Mouse (Mus musculus) C2C12 (cell line): Measurements from ENCODE around the gene Rnf39.
A peak's percentile ranks its signal among the peaks of the same experiment; 100 is the strongest.

Experiments used
- CEBPB ChIP-seq: IDR thresholded peaks from one replicate; pipeline ENCODE4 v1.6.1; 2011; ENCODE audit warnings: low read depth, mild to moderate bottlenecking, control low read depth, moderate library complexity
- CTCF ChIP-seq: IDR thresholded peaks from one replicate; pipeline ENCODE4 v1.5.1; 2011; ENCODE audit not compliant: control insufficient read depth, insufficient read depth, insufficient read length
- MAX ChIP-seq: IDR thresholded peaks from one replicate; pipeline ENCODE4 v1.6.1; 2011; ENCODE audit warnings: mild to moderate bottlenecking, control low read depth

DNA sequence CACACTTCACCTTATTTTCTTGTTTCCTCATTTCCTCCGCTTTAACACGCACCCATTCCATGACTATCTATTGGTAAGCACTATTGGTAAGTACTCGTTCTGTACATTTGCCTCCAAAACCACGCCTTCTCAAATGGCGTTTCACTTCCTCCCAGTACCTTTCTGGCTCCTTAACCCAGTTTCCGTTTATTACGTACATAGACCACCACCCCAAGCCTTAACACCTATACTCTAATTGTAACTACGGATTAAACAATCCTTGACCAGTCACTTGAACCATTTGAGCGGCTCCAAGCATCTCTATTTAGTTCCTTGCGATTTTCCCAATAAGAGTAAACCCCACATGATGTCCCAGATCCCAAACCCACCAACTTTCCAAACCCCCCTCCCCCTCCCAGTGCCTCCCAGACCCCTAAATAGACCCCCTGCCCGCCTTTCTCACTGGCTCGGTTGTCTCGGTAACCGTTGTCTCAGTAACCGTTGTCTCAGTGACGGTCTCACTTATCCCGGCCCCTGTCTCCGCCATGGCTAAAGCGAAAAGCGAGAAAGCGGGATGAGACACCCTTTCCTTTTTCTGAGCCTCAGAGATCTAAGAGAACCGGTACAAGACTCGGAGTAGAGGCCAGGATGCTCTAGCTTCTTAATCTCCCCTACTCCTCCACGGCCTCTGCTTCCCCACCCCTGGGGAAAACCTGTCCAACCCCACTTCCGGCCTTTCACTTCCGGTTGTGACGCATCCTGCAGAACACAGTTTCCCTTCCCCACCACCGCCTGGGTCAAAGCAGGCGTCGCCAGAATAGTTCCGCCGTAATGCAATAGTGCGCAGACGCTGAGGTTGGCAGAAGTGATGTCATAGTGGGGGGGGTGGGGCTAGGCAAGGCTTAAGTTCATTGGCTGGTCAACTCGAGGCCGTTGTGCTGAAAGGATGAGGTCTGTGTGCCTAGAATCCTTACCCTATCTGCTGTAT, 8.5 kb downstream of the Rnf39 start, which contains the start of gene Ppp1r11:
- no peak for TF ChIP-seq CTCF
- TF ChIP-seq MAX = peak; percentile 58
- TF ChIP-seq CEBPB = peak; percentile 34
